Mouse (Mus musculus) lung, postnatal 14 days (tissue): ENCODE measurements at regions not wholly inside any gene's neighbourhood (a gene's known extent, or its start where the extent isn't known, plus 50 kb on each side); places are given as distances from the start of the nearest gene placed in this dataset.

ENCODE experiments used
- DNase-seq: peaks from one replicate; pipeline ENCODE4 v3.0.0; 2021

GRCm38 (mm10) chr10:68606848-68607247 lies 65.2 kb upstream of the Cabcoco1 start:
- DNase-seq, result no peak

- DNase-seq, result peak; percentile 61
Observed at GRCm38 (mm10) chr10:68611906-68612305, 70.2 kb upstream of the Cabcoco1 start.

GRCm38 (mm10) chr10:68612727-68613126 lies 71.0 kb upstream of the Cabcoco1 start:
- no peak for DNase-seq

DNA sequence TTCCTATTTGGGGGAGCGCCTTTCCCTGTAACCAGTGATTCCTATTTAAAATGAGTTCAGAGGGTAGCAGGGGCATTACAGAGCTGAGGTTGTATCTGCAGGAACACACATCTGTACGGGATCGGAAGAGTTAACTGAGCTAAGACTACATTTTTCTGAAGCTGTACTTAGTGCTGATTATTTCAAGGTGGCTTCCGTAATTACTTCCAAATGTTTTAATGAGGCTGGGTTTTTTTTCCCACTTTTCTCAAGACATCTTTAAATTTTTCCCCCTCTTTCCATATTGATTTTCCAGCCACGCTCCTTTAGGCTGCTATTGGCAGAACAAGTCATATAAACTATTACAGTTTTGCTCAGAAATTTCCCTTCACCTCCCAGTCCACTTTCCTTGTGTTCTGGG lies 82.1 kb upstream of the Cabcoco1 start:
- no peak for DNase-seq

GRCm38 (mm10) chr10:68625329-68625728 lies 83.6 kb upstream of the Cabcoco1 start:
- DNase-seq, result peak; percentile 30

GRCm38 (mm10) chr10:68625752-68626151 lies 84.1 kb upstream of the Cabcoco1 start:
- DNase-seq, result no peak

DNA sequence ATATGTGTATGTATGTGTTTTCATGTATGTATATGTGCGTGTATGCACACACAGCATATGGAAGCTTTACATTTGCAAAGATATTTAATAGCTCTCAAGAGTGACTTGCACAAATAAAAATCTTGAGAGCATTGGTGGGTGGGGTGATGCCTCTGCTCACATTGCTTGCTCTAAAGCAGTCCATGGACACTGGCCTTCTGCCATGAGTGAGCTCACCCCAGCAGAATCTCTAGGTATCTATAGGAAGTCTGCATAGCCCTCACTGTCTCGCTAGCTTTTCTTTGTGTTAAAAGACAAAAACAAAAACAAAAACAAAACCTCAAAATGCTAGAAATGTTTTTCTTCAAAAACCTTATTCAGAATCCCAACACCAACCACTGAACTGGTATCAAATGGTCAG lies 87.8 kb upstream of the Cabcoco1 start:
- DNase-seq, result no peak

GRCm38 (mm10) chr10:68633180-68633579 lies 90.3 kb upstream of the Tmem26 start:
- no peak for DNase-seq

- DNase-seq, result no peak
Observed at GRCm38 (mm10) chr10:68652700-68653099, 70.7 kb upstream of the Tmem26 start.

GRCm38 (mm10) chr10:68655491-68655890 lies 68.0 kb upstream of the Tmem26 start:
- DNase-seq, result no peak

- DNase-seq, result no peak
Observed at GRCm38 (mm10) chr10:68666094-68666493, 57.4 kb upstream of the Tmem26 start.

DNA sequence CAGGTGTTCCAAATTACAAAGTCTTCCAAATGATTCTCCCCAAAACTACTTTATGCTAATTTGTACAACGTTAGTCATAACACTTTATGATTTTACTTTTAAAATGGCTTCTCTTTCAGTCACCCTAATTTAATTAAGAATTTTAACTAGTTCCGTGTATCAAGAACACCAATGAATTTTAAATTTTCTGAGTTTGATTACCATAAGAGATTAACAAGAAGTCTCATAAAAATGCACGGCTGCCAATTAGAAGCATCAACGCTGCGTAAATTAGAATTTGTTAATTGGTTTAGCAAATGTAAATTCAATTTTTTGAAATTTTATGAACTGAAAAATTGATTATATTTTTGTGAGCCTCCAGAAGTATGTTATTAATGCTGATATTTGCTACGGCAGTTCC lies 54.1 kb upstream of the Tmem26 start:
- DNase-seq, result no peak

DNA sequence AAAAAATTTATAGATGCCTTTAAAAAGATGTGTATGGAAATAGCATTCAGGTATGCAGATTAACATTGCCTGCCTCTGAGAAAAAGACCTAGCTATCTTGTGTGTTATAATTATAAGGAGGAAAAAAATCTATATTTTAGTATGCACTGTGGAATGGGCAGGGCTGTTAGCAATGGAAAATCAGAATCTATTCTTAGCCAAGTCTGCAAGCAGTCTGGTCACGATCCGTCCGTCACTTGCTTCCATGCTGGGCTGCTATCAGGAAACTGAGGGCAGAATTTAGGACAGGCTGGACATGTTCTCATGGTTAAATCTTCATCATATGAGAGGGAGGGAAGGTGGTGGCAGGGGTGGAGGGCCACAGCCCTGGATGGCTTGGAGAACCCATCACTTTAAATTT lies 53.5 kb upstream of the Tmem26 start:
- DNase-seq, result no peak

DNA sequence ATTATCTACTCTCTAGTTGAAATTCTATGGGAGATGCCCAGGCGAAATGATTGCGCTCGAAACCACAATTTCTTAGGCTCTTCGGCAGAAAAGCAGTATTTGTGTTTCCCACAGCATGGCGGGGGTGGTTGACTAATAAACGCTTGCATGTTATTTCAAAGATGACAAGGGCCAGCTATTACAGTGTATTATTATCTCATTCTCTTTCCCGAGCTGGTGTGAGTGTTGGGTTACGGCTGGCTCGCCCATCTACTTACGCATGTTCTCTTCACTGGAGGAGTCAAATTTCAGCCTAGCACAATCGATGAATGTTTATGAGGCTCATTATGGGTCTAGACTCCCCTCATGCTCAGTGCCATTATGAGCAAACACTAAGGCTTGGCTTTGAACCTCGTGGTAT lies 51.2 kb upstream of the Tmem26 start:
- DNase-seq, result no peak

- no peak for DNase-seq
Observed at GRCm38 (mm10) chr10:68673102-68673872, 50.2 kb upstream of the Tmem26 start.
